ENCODE assay signal across 13 mouse cellular contexts in genomic region chr9:72701441-72701840, GRCm38 (mm10). TPM values are rescaled to one million over a fixed set of nuclear protein-coding genes. Genes with fewer than 3 reads are reported as not detected.
A peak's percentile ranks its signal among the peaks of the same experiment; 100 is the strongest.
DNase-seq lines count a peak whose midpoint lies in the region; ATAC-seq and TF ChIP-seq lines count a peak whose summit lies in the region.
"Had no signal": no experiment of that assay in that cellular context is flagged by ENCODE, and none has a peak within 500 bp of the region (broad histone marks: within the 10 kb centered on the region; RNA-seq: fewer than 3 reads in every experiment).

No protein-coding gene starts in this region.

- H3K9me3 ChIP-seq in forebrain, embryonic 11.5 days (ENCODE audit: control insufficient read depth, low read length) = no peaks in the 10 kb centered on the region
- H3K9me3 ChIP-seq in forebrain, embryonic 12.5 days = no peaks in the 10 kb centered on the region
- H3K9me3 ChIP-seq in heart, embryonic 12.5 days (replicated peaks) = no peaks in the 10 kb centered on the region
- H3K9me3 ChIP-seq in heart, postnatal 0 days (replicated peaks; ENCODE audit: control insufficient read depth, low read length) = no peaks in the 10 kb centered on the region
- H3K9me3 ChIP-seq in stomach, embryonic 16.5 days (replicated peaks; ENCODE audit: control insufficient read depth, low read length) = no peaks in the 10 kb centered on the region
- H3K9me3 ChIP-seq: embryonic facial prominence, embryonic 12.5 days; hindbrain, embryonic 15.5 days had no signal

- no peaks in the 10 kb centered on the region for H3K4me1 ChIP-seq in forebrain, embryonic 11.5 days (replicated peaks; ENCODE audit: control insufficient read depth, insufficient read depth, low read length)
- peaks cover 13% of the 10 kb centered on the region; the same call in 1 of the 2 replicates for H3K4me1 ChIP-seq in forebrain, embryonic 12.5 days
- H3K4me1 ChIP-seq in heart, embryonic 12.5 days (replicated peaks) = peaks cover 49% of the 10 kb centered on the region
- peaks cover 53% of the 10 kb centered on the region for H3K4me1 ChIP-seq in heart, postnatal 0 days (ENCODE audit: control insufficient read depth, insufficient read depth)
- peaks cover 27% of the 10 kb centered on the region for H3K4me1 ChIP-seq in stomach, embryonic 16.5 days (ENCODE audit: control insufficient read depth, insufficient read depth, low read length)

- no peak overlapping the region for H3K27ac ChIP-seq in forebrain, embryonic 11.5 days (ENCODE audit: low read depth, low read length)
- H3K27ac ChIP-seq in forebrain, embryonic 12.5 days = no peak overlapping the region
- H3K27ac ChIP-seq in heart, embryonic 12.5 days (ENCODE audit: poor library complexity, severe bottlenecking) = 0 out of 2 replicates have a peak overlapping the region, but pooled peaks have one; percentile 38
- peak overlapping the region; percentile 41 for H3K27ac ChIP-seq in heart, postnatal 0 days (ENCODE audit: low read depth)
- peak overlapping the region; percentile 15; the same call in 1 of the 2 replicates for H3K27ac ChIP-seq in stomach, embryonic 16.5 days (ENCODE audit: low read length)
- H3K27ac ChIP-seq: hindbrain, embryonic 15.5 days had no signal

- intact Hi-C loops in heart, postnatal 25 days (cut with DNase I) = no loop called here

- H3K4me2 ChIP-seq in forebrain, embryonic 11.5 days (ENCODE audit: low read depth, low read length, severe bottlenecking) = no peak overlapping the region
- no peak overlapping the region for H3K4me2 ChIP-seq in forebrain, embryonic 12.5 days
- H3K4me2 ChIP-seq in heart, embryonic 12.5 days = no peak overlapping the region
- no peak overlapping the region for H3K4me2 ChIP-seq in heart, postnatal 0 days (ENCODE audit: low read depth, low read length)
- no peak overlapping the region for H3K4me2 ChIP-seq in stomach, embryonic 16.5 days (ENCODE audit: low read depth, low read length)
- H3K4me2 ChIP-seq: embryonic facial prominence, embryonic 12.5 days; hindbrain, embryonic 15.5 days had no signal

- H3K4me3 ChIP-seq in forebrain, embryonic 11.5 days (ENCODE audit: low read depth, low read length) = no peak overlapping the region
- H3K4me3 ChIP-seq in forebrain, embryonic 12.5 days (replicated peaks) = no peak overlapping the region
- H3K4me3 ChIP-seq in heart, embryonic 12.5 days = no peak overlapping the region
- no peak overlapping the region for H3K4me3 ChIP-seq in heart, postnatal 0 days (ENCODE audit: low read depth, low read length)
- no peak overlapping the region for H3K4me3 ChIP-seq in stomach, embryonic 16.5 days (replicated peaks; ENCODE audit: low read length)
- H3K4me3 ChIP-seq: embryonic facial prominence, embryonic 12.5 days; hindbrain, embryonic 15.5 days had no signal

- no peak for ATAC-seq in forebrain, embryonic 11.5 days (replicated peaks; ENCODE audit: low FRiP score)
- ATAC-seq in forebrain, embryonic 12.5 days (ENCODE audit: low FRiP score) = no peak
- ATAC-seq in heart, embryonic 12.5 days (ENCODE audit: insufficient number of reproducible peaks, low FRiP score) = no peak
- ATAC-seq in heart, postnatal 0 days (ENCODE audit: insufficient read depth, low read depth) = no peak
- no peak for ATAC-seq in stomach, embryonic 16.5 days (ENCODE audit: insufficient read depth, low FRiP score)
- ATAC-seq: activated CD4-positive, CD25-positive, alpha-beta regulatory T cell, adult 4 months; forebrain, embryonic 14.5 days; intestine, embryonic 16.5 days had no signal

- no peak overlapping the region for H3K9ac ChIP-seq in forebrain, embryonic 11.5 days (ENCODE audit: low read length)
- H3K9ac ChIP-seq in forebrain, embryonic 12.5 days = no peak overlapping the region
- no peak overlapping the region for H3K9ac ChIP-seq in heart, embryonic 12.5 days
- H3K9ac ChIP-seq in heart, postnatal 0 days (replicated peaks; ENCODE audit: low read depth, low read length) = no peak overlapping the region
- H3K9ac ChIP-seq in stomach, embryonic 16.5 days (ENCODE audit: low read length) = no peak overlapping the region
- H3K9ac ChIP-seq: embryonic facial prominence, embryonic 12.5 days; hindbrain, embryonic 15.5 days had no signal

- H3K27me3 ChIP-seq in forebrain, embryonic 11.5 days (ENCODE audit: control insufficient read depth, insufficient read depth, low read length) = no peaks in the 10 kb centered on the region
- no peaks in the 10 kb centered on the region for H3K27me3 ChIP-seq in forebrain, embryonic 12.5 days
- H3K27me3 ChIP-seq in heart, embryonic 12.5 days (replicated peaks) = no peaks in the 10 kb centered on the region
- no peaks in the 10 kb centered on the region for H3K27me3 ChIP-seq in heart, postnatal 0 days (ENCODE audit: control insufficient read depth, insufficient read depth, low read length)
- no peaks in the 10 kb centered on the region for H3K27me3 ChIP-seq in stomach, embryonic 16.5 days (ENCODE audit: control insufficient read depth, insufficient read depth, low read length)
- H3K27me3 ChIP-seq: embryonic facial prominence, embryonic 12.5 days; hindbrain, embryonic 15.5 days had no signal

- peak; percentile 26 for DNase-seq in forebrain, embryonic 11.5 days (ENCODE audit: low spot score)
- DNase-seq in heart, adult 18-20 months = no peak
- no peak for DNase-seq in heart, postnatal 0 days (ENCODE audit: low spot score)
- DNase-seq in heart, postnatal 25 days (ENCODE audit: low spot score) = no peak
- DNase-seq in urinary bladder, adult 18-20 months (ENCODE audit: low spot score in 2 of 2) = no peak

- no peak for TF ChIP-seq CTCF in heart, postnatal 0 days (IDR thresholded peaks at IDR 0.05; ENCODE audit: low read depth)

- no peak for TF ChIP-seq EP300 in heart, postnatal 0 days (IDR thresholded peaks at IDR 0.05; ENCODE audit: low read depth)

- WGBS in forebrain, embryonic 11.5 days = 77% methylated on average over 8 of the region's 8 CpGs
- WGBS in forebrain, embryonic 12.5 days = 67% methylated on average over 8 of the region's 8 CpGs
- WGBS in heart, embryonic 12.5 days = 71% methylated on average over 8 of the region's 8 CpGs
- 53% methylated on average over 8 of the region's 8 CpGs for WGBS in heart, postnatal 0 days
- 42% methylated on average over 8 of the region's 8 CpGs for WGBS in stomach, embryonic 16.5 days

- H3K36me3 ChIP-seq in forebrain, embryonic 11.5 days (ENCODE audit: control insufficient read depth, insufficient read depth, low read length) = peaks cover 19% of the 10 kb centered on the region; the same call in 1 of the 2 replicates
- peaks cover 85% of the 10 kb centered on the region for H3K36me3 ChIP-seq in forebrain, embryonic 12.5 days (replicated peaks)
- H3K36me3 ChIP-seq in heart, embryonic 12.5 days = peaks cover 89% of the 10 kb centered on the region
- H3K36me3 ChIP-seq in heart, postnatal 0 days (replicated peaks; ENCODE audit: control insufficient read depth, insufficient read depth, low read length) = peaks cover 51% of the 10 kb centered on the region
- H3K36me3 ChIP-seq in stomach, embryonic 16.5 days (ENCODE audit: control insufficient read depth, insufficient read depth, low read length) = peaks cover 23% of the 10 kb centered on the region

RNA-seq across cellular contexts. Expression of gene Nedd4, which starts 39.3 kb away (rescaled TPM):
- polyA plus RNA-seq in forebrain, embryonic 11.5 days (2014; fragmentation: Nextera tagmentation; extraction: Ambion mirVana) = 781 and 793 TPM in 2 replicates
- polyA plus RNA-seq in forebrain, embryonic 12.5 days (2016; fragmentation: Nextera tagmentation; extraction: Ambion mirVana) = 731 and 774 TPM in 2 replicates
- polyA plus RNA-seq in heart, embryonic 12.5 days (2016; fragmentation: Nextera tagmentation; extraction: Ambion mirVana) = 624 and 643 TPM in 2 replicates
- total RNA-seq in heart, adult 18-20 months (2021) = 100 to 1,000 TPM; 343 to 345 TPM
- 444 and 493 TPM in 2 replicates for total RNA-seq in heart, postnatal 0 days (2014; rRNA removed; ENCODE audit: low replicate concordance)
- polyA plus RNA-seq in heart, postnatal 0 days (2015; fragmentation: Nextera tagmentation; extraction: Ambion mirVana) = 294 and 303 TPM in 2 replicates
- 100 to 1,000 TPM; 337 to 377 TPM for total RNA-seq in heart, postnatal 25 days (2021)
- 548 TPM in 2 replicates for polyA plus RNA-seq in stomach, embryonic 16.5 days (2015; fragmentation: Nextera tagmentation; extraction: Ambion mirVana)

Comparison
In these comparisons a context has a peak if more than half of its experiments do, and no peak if none do; other contexts are left out.
1. H3K27ac ChIP-seq: peak in heart, embryonic 12.5 days (single experiment), heart, postnatal 0 days (single experiment) and stomach, embryonic 16.5 days (single experiment); none in forebrain, embryonic 11.5 days (single experiment) and forebrain, embryonic 12.5 days (single experiment).